Mouse (Mus musculus): Measurements from ENCODE around the gene Srsf7.

Gene Srsf7

DNA sequence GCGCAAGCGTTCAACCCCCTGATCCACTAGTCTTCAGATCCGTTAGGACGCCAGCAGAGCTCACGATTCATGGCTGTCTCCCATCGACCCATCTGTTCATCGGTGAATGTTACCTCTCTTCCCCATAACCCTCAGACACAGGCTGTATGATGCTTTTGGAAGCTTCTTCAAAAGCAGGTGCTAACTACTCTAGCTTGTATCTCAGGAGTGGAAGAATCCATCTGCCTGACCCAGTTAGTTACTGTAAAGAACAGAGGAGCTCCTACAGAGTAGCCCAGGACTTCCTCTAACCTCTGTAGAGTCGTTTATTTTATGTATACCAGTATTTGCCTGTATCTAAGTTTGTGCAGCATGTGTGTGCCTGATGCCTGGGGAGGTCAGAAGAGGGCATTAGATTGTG, 50.2 kb downstream of the Srsf7 start:
- DNase-seq (ENCODE audit: low spot score in 2 of 2): no peak

DNA sequence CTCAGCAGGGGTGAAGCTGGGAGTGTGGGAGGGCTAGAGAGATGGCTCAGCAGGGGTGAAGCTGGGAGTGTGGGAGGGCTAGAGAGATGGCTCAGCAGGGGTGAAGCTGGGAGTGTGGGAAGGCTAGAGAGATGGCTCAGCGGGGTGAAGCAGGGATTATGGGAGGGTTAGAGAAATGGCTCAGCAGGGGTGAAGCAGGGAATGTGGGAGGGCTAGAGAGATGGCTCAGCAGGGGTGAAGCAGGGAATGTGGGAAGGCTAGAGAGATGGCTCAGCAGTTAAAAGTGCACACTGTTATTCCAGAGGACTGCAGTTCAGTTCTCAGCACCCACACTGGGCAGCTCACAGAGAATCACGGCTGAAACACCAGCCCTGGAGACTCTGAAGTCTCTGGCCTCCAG, 53.5 kb downstream of the Srsf7 start:
- DNase-seq (ENCODE audit: low spot score in 2 of 2): no peak

DNA sequence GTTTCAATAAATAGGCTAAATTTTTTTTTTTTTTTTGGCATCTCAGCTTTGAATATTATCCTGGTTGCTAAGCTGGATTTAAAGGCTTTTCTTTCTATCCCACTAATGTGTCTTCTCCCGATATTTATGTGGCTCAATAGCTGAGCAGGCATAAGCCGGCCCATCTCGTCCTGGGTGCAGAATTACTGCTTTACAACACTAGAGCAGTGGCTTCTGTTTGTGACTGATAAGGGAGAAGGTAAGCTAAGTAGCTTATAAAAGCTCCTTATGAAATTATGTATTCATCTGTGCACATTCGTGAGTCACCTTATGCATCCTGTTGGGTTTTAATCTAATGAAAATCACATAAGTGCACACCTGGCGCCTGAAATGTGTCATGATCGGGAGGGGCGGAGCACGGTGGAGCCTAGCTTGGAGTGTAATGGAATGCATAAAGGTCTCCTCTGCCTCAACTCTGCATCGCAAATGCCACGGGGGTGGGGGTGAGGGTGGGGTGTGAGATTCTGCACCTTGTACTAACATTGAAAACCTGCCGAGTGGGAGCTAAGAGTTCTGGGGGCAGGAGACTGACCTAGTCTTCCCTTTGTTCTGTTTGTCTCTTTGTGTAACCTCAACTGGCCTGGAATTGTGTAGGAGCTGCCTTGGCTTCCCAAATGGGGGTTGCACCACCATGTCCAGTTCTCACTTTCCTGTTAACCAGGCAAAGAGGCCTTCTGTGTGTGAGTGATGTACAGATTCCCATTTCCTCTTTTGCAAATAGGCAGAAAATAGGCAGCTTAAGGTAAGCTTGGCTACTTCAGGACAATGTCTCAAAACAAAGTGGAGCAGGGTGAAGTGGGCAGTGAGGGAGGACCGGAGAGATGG, 54.1 kb downstream of the Srsf7 start:
- no peak for DNase-seq (ENCODE audit: low spot score in 2 of 2)

DNA sequence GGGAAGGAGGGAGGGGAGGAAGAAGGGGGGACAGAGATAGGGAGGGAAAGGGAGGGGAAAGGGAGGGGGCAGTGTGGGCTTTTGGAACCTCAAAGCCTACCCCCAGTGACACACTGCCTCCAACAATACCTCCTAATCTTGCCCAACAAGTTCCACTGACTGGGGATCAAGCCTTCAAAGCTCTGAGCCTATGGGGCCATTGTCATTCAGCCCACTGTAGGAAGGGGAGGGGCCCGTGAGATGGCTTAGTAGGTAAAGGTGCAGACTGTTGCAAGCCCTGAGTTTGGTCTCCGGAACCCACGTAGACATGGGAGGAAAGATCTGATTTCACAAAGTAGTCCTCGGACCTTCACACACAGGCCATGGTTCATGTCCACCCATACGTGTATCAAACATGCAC, 55.8 kb downstream of the Srsf7 start:
- DNase-seq (ENCODE audit: low spot score in 2 of 2): no peak

Measured in heart, adult 9 months (tissue).